Mouse (Mus musculus): ENCODE results near the gene Rhbdl3.

The Rhbdl3 gene

DNA sequence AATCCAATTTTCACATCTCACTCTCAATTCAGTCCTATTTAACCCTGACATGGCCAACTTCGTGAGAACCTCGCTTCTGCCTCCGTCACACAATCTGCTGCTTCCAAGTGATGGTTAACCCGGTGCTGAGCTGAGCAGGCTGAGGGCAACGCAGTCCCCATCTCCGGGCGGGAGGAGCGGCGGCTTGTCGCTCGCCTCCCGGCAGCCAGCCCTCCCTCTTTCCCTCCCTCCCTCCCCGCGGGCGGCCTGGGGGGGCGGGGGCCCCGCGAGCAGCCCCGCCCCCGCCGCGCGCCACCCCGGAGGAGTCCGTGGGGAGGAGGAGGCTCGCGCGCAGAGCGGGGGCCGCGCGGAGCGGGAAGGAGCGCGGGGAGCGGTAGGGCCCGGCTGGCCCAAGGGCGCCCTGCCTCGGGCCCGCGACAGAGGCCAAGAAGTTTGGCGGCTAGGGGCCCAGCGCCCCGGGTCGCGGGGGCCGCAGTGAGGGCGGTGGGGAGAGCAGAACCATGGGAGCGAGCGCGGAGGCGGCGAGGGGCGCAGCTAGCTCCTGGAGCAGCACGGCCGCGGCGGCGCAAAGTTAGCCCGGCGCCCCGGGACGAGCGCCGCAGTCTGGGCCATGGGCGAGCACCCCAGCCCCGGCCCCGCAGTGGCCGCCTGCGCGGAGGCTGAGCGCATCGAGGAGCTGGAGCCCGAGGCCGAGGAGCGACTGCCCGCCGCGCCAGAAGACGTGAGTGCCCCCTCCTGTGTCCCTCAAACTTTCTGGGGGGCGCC lies at the start of gene Rhbdl3:
Gene Rhbdl3 (plus strand): TSS at position 362 of the 765 bp plus-strand sequence.
- peak; percentile 35 for DNase-seq

DNA sequence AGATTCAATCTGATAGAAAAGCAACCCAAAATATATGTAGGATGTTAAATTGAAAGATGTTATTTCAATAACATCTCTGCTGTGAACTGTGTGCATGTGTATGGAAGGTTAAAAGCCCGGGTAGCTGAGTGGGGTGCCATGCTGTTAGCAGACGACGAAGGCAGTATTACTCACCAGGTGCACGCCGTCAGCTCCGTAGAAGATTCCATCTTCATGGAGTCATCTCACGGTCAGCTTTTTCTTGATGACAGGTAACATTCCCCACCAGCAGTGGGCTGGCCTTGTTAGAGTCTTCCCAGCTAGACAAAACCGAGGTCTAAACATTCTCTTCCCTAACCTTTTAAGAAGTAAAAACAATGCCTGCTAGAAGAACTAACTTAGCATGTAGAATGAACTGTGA lies 36.6 kb upstream of the Rhbdl3 start:
- no peak for DNase-seq

DNA sequence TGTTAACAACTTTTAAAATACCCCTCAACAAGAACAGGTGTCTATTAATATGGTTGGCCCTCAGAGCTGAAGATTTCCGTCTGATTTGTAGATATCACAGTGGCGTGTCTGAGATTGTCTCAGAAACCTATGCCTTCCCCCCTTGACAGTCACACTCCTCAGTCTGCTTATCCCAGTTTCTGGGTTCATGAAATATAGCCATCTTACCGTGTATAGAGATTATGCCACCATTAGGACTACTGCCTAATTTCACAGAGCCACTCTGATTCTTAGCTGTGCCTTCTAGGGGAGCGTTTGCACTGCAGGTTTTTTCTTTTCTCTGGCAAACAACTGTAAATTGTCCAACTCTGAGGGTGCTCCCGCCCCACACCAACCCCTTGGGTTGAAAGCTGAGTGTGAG lies 29.6 kb upstream of the Rhbdl3 start:
- no peak for DNase-seq

DNA sequence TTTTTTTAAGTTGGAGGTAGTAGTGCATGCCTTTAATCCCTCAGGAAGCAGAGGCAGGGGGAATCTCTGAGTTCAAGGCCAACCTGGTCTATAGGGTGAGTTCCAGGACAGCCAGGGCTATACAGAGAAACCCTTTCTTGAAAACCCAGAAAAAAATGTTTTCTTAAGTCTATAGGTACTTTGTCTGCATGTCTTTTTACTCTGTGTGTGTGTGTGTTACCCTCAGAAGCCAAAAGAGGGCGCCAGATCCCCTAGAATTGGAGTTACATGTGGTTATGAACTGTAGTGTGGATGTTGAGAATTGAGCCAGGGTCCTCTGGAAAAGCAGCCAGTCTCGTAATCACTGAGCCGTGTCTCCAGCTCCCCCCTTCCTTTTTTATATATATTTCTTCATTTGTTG lies 25.7 kb upstream of the Rhbdl3 start:
- DNase-seq = no peak

DNA sequence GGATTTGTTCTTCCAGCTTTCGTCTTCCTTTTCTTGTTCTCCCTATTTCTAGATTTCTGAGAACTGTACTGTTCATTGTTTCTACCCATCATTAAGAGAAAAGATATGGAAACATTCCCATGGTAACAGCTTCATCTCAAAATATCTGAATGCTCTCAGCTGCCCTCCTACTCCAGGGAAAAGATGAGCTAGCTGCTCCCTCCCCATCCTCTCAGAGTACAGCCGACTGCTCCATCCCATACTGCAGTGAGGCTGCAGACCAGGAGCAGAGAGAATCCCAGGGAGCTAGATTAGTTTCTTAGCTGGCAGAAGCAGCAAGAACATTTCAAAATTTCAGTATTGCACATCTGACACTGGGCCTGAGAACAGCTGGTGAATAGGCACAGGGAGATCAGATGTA lies 22.7 kb upstream of the Rhbdl3 start:
- DNase-seq = no peak

DNA sequence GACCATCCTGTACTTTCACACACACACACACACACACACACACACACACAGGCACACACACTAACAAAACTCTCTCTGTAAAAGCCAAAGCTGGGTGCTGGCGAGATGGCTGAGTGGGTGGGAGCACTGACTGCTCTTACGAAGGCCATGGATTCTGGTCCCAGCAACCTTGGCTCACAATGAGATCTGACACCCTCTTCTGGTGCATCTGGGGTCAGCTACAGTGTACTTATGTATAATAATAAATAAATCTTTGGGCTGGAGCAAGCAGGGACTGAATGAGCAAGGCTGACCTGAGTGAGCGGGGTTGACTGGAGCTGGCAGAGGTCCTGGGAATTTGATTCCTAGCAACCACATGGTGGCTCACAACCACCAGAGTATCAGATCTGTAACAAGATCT lies 16.9 kb upstream of the Rhbdl3 start:
- DNase-seq = no peak

DNA sequence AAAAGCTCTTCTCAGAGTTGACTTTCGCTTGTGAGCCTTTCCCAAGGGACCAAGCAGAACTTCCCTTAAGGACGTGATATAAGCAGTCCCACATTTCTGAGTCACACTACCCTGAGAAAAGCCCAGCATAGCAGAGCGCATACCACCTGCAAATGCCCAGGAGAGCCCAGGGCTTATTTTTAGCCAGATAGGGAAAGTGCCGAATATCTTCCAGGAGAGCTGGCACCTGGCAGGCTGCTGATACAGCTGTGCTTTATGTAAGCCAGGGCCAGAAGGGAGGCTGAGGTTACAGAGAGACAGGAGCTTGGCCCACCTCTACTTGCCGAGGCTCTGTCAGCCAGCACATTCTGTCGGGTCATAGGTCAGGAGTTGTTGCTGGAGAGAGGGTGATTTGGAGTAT lies 16.1 kb upstream of the Rhbdl3 start:
- DNase-seq = peak; percentile 6

DNA sequence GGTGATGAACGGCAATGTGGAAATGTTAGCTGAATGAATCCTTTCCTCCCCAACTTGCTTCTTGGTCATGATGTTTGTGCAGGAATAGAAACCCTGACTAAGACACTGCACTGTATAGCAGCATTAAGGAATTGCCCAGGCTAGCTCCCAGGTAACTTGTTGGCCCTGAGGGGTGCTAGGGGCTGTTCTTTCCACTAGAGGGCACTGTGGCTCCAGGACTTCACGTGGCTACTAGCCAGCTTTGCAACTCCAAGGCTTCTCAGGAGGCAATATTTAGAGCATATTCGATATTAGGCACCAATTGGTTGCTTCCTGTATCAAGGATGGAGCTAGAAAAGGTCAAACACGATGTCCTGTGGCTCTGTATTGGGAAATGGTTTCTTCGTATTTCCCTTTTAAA lies 13.6 kb upstream of the Rhbdl3 start:
- DNase-seq = peak; percentile 78

DNA sequence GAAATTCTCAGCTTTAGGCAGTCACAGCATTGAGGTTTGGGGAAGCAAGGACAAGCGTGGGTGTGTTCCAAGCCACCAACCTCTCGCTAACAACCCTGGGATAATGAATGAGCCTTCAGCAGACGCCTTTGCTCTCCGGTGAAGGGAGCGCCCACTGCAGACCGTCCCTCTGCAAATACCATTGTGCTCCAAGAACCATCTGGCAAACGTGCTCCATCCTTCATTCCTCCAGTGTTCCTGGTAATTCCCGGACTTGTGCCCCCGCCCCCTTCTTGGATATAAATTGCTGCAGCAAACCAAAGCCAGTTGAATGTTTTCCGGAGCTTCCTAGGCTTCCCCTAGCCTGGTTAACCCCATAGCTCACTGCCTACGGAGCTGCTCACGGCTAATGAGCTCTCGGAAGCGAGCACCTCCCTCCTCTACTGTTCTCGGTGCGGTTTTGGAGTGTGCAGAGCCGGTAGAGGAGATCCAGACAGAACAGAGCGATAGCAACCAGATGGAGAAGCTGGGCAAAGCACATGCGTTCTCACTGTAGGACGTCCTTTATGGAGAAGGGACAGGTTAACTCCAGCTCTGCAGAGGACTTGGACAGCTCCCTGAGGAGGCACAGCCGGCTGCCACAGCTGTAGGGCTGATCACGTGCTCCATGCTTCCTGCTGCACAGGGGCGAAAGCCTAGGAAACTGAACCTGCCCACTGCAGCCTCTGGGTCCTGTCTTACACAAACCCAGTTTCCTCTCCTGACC lies 10.8 kb upstream of the Rhbdl3 start:
- peak; percentile 47 for DNase-seq

DNA sequence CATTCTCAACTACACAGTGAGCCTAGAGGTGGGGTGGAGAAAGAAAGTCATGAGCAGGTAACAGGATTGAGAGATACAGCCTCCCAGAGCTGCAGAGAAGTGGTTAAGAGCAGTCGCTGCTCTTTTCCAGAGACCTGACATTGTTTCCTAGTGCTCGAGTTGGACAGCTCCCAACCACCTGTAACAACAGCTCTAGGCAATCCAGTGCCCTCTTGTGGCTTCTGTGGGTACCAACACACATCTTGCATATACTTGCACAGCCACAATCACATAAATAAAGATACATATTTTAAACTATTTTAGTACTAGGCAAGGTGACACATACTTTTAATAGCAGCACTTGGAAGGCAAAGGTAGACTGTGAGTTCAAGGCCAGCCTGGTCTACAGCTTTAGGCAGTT lies 9.7 kb upstream of the Rhbdl3 start:
- DNase-seq = no peak

DNA sequence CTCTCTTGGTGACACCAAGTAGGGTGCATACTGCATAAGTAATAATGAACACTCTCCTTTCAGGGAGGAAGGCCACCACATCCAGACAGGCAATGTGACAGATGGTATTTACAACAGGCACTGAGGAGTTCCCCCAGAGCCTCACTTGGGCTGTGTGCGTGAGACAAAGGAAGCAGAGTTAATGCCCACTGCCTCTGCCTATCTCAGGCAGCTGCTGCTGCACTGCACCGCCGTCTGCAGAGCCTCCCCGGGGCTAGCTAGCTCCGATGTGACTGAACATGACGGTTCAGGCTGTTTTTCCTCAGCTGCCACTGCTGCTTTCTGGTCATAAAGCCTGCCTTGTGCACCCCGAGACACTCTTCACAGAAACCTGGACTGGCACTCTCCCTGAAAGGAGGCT lies 8.2 kb upstream of the Rhbdl3 start:
- DNase-seq = no peak

DNA sequence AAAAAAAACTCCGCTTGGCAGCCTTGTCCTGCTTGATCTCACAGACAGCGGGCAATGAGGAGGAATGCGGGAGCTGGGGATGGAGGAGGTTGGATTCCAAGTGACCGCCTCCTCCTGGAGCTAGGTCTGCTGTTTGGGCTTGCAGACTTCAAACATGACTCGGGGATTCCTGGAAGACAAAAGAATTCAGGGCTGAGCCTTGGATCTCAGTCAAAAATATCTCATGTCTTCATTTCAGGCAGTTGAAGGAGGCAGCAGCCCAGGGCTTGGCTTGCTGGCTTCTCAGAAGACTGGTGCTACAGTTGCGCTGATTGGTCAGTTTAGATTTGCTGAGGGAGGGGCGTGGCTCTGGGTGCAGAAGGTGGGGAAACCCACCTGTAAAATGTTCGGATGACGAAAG lies 5.6 kb upstream of the Rhbdl3 start:
- DNase-seq = no peak

DNA sequence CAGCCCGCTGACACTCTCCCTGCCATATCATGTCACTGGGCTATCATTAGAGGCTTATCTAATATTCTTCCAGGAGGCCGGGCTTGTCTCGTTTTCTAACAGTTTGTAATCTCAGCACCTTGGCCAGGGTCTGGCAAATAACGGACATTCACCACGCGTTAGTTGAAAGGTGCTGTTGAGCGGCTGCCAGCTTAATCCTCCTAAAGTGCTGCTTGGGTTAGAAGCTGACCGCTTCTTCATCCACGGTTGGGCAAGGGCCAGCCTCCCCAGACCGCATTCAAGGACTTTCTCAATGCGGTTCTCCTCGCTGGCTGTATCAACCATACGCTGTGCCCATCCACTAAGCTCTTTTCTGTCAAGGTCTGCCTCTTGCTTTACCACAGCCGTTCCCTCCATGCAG lies 4.9 kb upstream of the Rhbdl3 start:
- DNase-seq = peak; percentile 13

DNA sequence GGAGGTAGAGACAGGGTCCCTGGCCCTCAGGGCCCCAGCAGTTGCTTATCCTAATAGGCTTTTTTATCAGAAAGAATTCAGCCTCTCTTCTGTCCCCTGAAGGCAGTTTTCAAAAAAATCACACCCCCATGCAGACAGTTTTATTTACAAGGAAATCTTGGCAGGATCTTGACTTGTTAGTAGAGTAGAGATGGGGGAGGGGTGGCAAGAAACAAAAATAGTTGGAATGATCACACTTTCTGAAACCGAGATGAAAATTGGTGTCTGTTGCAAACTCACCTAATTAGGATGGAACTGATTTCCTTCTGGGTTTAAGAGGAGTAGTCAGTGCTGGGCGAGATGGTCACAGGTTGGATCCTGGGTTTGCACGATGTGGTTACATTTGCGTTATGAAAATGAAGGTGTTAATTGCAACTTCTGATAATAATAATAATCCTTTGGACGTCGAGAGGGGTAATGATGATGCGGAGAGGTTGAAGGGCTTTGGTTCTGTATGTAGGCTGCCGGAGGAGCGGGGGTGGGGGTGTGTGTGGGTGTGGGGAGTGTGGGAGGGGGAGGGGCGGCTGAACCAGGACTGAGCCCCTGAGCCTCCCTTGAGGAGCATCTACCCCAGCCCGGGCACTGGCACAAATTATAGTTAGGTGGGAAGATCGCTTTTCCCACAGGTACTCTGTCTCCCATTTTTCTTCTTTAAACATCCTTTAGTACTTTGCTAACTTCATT lies 1.0 kb upstream of the Rhbdl3 start:
- DNase-seq = no peak

DNA sequence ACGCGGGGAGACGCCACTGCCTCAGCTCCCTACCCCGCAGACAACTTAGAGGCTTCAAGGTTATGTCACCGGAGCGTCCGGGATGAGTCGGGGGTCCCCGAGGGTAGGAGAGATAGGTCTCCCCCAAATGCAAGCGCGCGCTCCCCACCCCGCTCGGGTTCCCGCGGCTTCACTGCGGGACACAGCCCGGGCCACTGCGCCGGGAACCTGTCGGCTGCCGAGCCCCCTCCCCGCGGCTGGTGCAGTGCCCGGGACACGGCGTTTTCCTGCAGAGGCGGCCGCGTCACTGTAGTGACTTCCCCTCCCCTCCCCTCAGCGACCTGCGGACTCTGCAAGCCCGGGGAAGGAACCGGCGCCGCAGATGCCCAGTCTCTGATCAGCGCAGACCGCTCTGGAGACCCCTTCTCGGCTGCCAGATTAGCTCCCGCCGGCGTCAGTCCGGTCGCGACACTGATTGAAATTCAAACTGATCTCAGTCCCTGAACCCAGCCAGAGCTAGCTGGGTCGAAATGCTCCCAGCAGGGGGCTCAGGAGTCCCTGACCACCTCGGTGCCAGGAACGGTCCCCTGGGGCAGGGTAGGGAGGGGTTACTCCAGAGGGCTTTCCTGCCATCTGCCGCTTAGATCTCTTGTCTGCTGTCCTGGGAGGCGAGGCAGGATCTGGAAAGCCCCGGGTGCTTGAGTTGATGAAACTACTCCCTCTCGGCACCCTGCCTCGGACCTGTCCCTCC lies 769 bp downstream of the Rhbdl3 start:
- DNase-seq = peak; percentile 35

DNA sequence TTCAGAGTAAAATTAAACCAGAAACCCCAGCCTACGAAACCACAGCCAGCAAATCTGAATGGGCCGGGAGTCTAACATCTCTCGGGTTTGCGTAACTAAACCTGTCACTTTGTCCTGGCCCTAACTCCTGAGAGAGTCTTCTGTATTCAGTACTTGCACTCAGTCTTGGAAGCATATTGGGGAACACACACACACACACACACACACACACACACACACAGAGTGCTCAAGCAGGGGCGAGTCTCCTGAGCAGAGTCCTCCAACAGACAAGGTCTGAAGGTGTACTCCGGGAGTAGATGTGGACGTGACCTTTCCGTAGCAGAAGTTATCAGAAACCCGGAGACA lies 1.3 kb downstream of the Rhbdl3 start:
- DNase-seq = no peak

DNA sequence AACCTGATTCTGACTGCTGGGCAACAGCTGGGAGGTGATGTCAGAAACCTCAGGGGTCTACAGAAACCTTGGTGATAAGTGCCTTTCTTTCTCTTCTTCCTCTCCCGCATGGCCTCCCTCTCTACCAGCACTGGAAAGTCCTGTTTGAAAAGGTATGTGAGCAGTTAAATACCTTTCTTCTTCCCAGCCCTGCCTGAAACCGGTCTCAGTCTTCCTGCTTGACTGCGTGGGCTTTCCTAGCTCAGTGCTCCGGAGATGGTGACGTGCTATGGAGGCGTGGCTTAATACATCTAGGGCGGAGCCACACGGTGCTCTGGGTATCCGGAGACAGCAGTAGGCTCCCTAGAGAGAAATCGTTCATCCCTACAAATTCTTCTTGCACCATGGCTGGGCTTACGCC lies 1.8 kb downstream of the Rhbdl3 start:
- peak; percentile 90 for DNase-seq

DNA sequence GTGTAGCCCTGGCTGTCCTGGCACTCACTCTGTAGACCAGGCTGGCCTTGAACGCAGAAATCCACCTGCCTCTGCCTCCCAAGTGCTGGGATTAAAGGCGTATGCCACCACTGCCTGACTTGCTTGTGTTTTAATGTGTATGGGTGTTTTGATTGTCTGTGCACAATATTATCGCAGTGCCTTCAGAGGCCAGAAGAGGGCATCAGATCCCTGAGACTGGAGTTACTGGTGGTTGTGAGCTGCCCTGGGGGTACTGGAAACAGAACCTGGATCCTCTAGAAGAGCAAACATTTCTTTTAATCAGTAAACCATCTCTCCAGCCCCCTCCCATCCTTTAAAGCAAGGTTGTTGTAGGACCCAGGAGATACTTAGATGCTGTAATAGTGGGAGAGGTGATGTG lies 3.0 kb downstream of the Rhbdl3 start:
- no peak for DNase-seq

DNA sequence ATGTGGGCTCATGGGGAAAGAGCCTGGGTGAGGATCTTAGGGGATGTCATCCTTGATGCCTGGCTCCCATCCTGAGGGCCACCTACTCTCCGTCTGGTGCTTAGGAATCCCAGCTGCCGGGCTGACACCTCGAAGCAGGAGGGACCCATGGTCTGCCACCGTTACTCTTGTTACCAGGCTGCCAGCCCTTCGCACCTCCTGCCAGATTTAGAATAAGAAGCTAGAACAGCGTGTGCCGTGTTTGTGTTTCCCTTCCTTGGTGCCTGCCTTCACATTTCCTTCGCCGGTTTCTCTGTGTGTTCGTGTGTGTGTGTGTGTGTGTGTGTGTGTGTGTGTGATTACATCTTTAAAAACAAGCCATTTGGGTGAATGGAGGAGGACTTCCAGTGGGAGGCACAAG lies 4.1 kb downstream of the Rhbdl3 start:
- no peak for DNase-seq

DNA sequence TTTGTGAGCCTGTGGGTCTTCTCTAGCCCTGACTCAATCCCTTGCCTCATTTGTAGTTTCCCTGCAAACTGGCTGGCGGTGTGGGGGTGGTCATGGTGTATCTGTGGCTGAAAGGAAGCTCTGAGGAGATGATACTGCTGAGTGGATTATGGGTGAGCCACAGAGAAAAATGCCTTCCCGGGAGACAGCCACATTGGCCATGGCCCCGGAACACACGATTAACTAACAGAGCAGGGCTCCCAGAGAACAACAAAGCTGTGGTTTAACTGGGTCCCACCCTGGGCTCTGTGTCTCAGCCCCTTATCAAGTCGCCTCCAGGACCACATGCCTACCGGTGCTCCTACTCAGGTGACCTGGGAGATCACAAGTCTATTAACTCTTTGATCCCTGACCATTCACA lies 7.8 kb downstream of the Rhbdl3 start:
- no peak for DNase-seq

DNA sequence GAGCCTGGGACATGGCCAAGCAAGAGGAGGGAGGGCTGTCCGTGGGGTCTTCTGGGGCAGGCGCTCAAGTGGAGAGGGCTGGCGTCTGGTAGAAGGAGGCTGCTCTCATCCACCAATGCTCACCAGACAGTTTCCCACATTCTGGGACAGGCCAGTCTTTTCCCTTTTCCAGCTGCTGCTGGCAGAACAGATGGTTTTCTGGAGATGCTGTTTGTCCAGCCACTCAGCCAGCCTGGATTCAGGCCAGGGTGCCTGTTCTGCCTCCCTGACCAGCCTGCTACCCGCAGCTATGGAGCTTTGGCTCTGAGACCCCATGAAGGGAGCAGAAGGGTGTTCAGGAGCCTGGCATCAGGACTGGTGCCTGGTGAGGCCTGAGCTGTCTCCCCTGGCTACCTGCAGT lies 10.6 kb downstream of the Rhbdl3 start:
- DNase-seq = no peak

DNA sequence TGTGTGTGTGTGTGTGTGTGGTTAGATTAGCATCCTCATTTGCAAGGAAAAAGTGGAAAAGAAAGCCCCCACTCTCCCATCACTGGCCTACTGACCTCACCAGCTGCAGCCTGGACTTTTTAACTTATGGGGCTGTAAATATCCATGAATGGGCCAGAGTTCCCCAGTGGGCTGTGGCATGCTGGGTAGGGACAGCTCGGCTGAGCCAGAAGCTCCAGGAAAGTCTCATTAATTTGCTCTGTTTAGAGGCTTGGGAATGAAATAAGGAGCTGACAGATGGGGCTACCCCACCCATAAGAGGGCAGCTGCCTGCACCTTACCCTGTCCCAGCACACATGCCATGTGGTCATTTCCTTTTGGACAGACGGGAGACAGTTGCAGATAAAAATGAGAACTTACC lies 11.3 kb downstream of the Rhbdl3 start:
- no peak for DNase-seq

DNA sequence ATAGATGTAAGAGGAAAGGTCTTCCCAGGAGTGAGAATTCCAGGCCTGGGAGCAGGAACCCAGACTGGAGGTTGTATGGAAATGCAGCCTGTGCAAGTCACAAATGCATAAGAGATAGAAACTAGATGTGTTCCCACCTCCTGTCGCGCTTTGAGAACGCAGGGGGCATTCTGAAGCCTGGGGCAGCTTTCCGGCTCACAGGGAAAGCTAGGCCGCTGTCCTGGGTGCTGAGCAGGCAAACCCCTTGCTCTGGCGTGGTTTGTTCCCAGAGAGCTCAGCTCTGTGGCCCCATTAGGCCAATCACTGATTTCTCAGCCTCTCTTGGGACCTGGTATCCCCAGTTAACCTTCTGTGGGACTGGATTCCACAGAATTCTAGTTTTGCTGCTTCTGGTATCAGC lies 11.9 kb downstream of the Rhbdl3 start:
- DNase-seq = no peak
